Mouse (Mus musculus) layer of hippocampus, postnatal 10 days (tissue): ENCODE measurements at regions not wholly inside any gene's neighbourhood (a gene's known extent, or its start where the extent isn't known, plus 50 kb on each side); places are given as distances from the start of the nearest gene placed in this dataset.

ENCODE experiments used
- DNase-seq, 2 experiments: peaks; one replicate each; pipeline ENCODE4 v3.0.0; 2021; ENCODE audit warnings: low spot score in 2 of 2

DNA sequence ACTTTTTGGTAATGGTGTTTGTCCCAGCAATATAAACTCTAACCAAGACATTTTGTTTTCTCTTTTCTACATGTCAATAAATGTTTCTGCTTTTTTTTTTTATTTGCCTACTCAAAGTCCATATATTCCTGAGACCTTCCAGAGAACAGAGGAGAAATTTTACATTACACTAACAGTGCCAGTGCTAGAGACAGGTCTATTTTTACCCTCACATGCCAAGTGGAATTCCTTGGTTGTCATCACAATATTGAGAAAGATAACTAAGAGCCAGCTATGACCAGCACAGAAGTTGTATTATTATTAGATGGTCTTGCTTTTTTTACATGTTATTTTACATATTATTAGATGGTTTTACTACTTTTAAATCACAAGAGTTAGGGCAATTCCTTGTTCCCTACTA, 282.8 kb downstream of the Rfpl4b start:
- no peak for DNase-seq

DNA sequence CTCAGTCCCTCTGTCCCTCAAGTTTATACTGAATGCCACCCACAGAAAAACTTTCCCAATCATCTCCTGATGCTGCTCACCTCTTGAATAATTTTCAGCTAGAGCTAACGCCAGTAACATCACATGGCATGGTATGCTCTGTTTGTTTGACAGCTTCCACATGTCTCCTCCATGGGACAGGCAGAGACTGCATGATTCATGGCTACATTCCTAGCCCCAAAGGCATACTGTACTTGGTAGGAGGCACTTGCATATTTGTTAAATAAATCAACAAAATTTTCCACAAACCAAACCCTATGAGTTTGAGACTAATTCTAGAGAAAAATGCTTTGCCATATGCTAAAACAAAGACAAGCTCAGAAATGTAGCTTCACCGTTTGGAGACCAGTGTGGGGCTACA, 304.9 kb downstream of the Rfpl4b start:
- no peak for DNase-seq
